ENCODE assay signal across 8 mouse cellular contexts in the genomic region with DNA sequence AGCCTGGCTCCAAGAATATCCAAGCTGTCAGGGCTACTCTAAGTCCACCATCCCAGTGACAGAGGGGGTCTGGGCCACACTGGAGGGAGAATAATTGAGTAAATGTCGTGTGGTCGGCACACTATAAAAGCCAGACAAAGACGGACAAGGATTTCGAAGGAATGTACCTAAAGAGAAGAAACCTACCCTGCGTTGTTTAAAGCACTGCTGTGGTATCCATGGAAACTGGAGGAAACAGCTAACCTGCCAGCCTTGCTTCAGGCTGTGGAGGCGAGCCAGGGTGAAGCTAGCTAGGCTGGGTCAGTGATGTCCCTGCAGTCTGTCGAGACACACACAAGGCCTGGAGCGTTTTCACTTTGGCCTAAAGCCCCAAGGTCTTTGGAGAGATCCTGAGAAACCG.
A peak's percentile ranks its signal among the peaks of the same experiment; 100 is the strongest.
DNase-seq lines count a peak whose midpoint lies in the region; ATAC-seq and TF ChIP-seq lines count a peak whose summit lies in the region.

No protein-coding gene starts in this region.

- H3K27ac ChIP-seq in forebrain, embryonic 11.5 days (ENCODE audit: low read depth, low read length), result no peak overlapping the region
- no peak overlapping the region for H3K27ac ChIP-seq in forebrain, embryonic 10.5 days
- peak overlapping the region; percentile 52; the same call in 1 of the 2 replicates for H3K27ac ChIP-seq in cortical plate, adult 2 months (ENCODE audit: insufficient read depth, low read length)
- H3K27ac ChIP-seq in olfactory bulb, adult 2 months (ENCODE audit: insufficient read depth, low read depth, low read length), result peak overlapping the region; percentile 16; the same call in 1 of the 2 replicates

- no peaks in the 10 kb centered on the region for H3K27me3 ChIP-seq in forebrain, embryonic 11.5 days (ENCODE audit: control insufficient read depth, insufficient read depth, low read length)
- peaks cover 12% of the 10 kb centered on the region; the same call in 1 of the 2 replicates for H3K27me3 ChIP-seq in forebrain, embryonic 10.5 days (ENCODE audit: poor library complexity, severe bottlenecking)

- no peak overlapping the region for H3K4me2 ChIP-seq in forebrain, embryonic 11.5 days (ENCODE audit: low read depth, low read length, severe bottlenecking)

- no peak for TF ChIP-seq CTCF in cortical plate, adult 2 months (IDR thresholded peaks at IDR 0.05; ENCODE audit: extremely low read depth, insufficient read depth, low read length)
- no peak for TF ChIP-seq CTCF in olfactory bulb, adult 2 months (IDR thresholded peaks at IDR 0.05; ENCODE audit: insufficient read depth, low read depth, low read length)

- TF ChIP-seq POLR2A in cortical plate, adult 2 months (IDR thresholded peaks at IDR 0.05; ENCODE audit: extremely low read depth, insufficient read depth, low read length), result no peak
- no peak for TF ChIP-seq POLR2A in olfactory bulb, adult 2 months (IDR thresholded peaks at IDR 0.05; ENCODE audit: insufficient read depth, low read depth, low read length)

- no peak overlapping the region for H3K9ac ChIP-seq in forebrain, embryonic 11.5 days (ENCODE audit: low read length)

- ATAC-seq in forebrain, embryonic 11.5 days (replicated peaks; ENCODE audit: low FRiP score), result peak; percentile 46; the same call in 1 of the 2 replicates
- no peak for ATAC-seq in erythroblast, adult 5-6 weeks (replicated peaks; ENCODE audit: low FRiP score, poor library complexity, severe bottlenecking)
- ATAC-seq in megakaryocyte-erythroid progenitor cell, adult 5-6 weeks (replicated peaks; ENCODE audit: low FRiP score, low TSS enrichment, poor library complexity, severe bottlenecking), result no peak

- H3K36me3 ChIP-seq in forebrain, embryonic 11.5 days (ENCODE audit: control insufficient read depth, insufficient read depth, low read length), result no peaks in the 10 kb centered on the region
- H3K36me3 ChIP-seq in forebrain, embryonic 10.5 days (replicated peaks), result no peaks in the 10 kb centered on the region

- 46% methylated on average over 9 of the region's 9 CpGs for WGBS in forebrain, embryonic 11.5 days
- 60% methylated on average over 9 of the region's 9 CpGs for WGBS in forebrain, embryonic 10.5 days
- 30% methylated on average over 9 of the region's 9 CpGs for WGBS in olfactory bulb, adult 2 months

- DNase-seq in forebrain, embryonic 11.5 days (ENCODE audit: low spot score), result no peak
- no peak for DNase-seq in forebrain, embryonic 10.5 days (ENCODE audit: extremely low spot score, low spot score)
- DNase-seq in R1 (ENCODE audit: low read depth, low spot score), result peak; percentile 51
- peak; percentile 39 to 53 for DNase-seq in layer of hippocampus, postnatal 10 days (ENCODE audit: low spot score in 2 of 2)

- no peaks in the 10 kb centered on the region for H3K9me3 ChIP-seq in forebrain, embryonic 11.5 days (ENCODE audit: control insufficient read depth, low read length)
- H3K9me3 ChIP-seq in forebrain, embryonic 10.5 days, result no peaks in the 10 kb centered on the region

- H3K4me1 ChIP-seq in forebrain, embryonic 11.5 days (replicated peaks; ENCODE audit: control insufficient read depth, insufficient read depth, low read length), result 0 out of 2 replicates have a peak, but pooled peaks cover 2% of the 10 kb centered on the region
- peaks cover 28% of the 10 kb centered on the region for H3K4me1 ChIP-seq in forebrain, embryonic 10.5 days
- H3K4me1 ChIP-seq in cortical plate, adult 2 months (ENCODE audit: control insufficient read depth, insufficient read depth, low read length), result peaks cover 4% of the 10 kb centered on the region
- H3K4me1 ChIP-seq in olfactory bulb, adult 2 months (ENCODE audit: control insufficient read depth, insufficient read depth, low read length), result peaks cover 10% of the 10 kb centered on the region

- H3K4me3 ChIP-seq in forebrain, embryonic 11.5 days (ENCODE audit: low read depth, low read length), result no peak overlapping the region
- H3K4me3 ChIP-seq in forebrain, embryonic 10.5 days, result no peak overlapping the region
- no peak overlapping the region for H3K4me3 ChIP-seq in cortical plate, adult 2 months (ENCODE audit: insufficient read depth, low read length)
- no peak overlapping the region for H3K4me3 ChIP-seq in olfactory bulb, adult 2 months (ENCODE audit: insufficient read depth, low read depth, low read length)

Comparison
In these comparisons a context has a peak if more than half of its experiments do, and no peak if none do; other contexts are left out.
1. DNase-seq: peak in R1 (single experiment) and layer of hippocampus, postnatal 10 days (2 of 2); none in forebrain, embryonic 11.5 days (single experiment) and forebrain, embryonic 10.5 days (single experiment).
2. H3K27ac ChIP-seq: peak in cortical plate, adult 2 months (single experiment) and olfactory bulb, adult 2 months (single experiment); none in forebrain, embryonic 11.5 days (single experiment) and forebrain, embryonic 10.5 days (single experiment).